Mouse (Mus musculus) kidney, embryonic 16.5 days (tissue): ENCODE measurements around the gene Cntn5. TPM values are rescaled to one million over a fixed set of nuclear protein-coding genes. Genes with fewer than 3 reads are reported as not detected.
"Not testable (repeated sequence)": the region's sequence is repeated elsewhere in the genome, so short reads cannot be mapped to it uniquely, and the experiment has no call there.

ENCODE experiments used
- ATAC-seq: fragments of 200-750 bp; cut with Nextera tagmentation; 2 replicates; pipeline ENCODE4 v1.8.0; 2017; ENCODE audit warnings: moderate TSS enrichment; ENCODE audit not compliant: low FRiP score, low TSS enrichment
- H3K27ac ChIP-seq: fragments of 300-500 bp; sonication (generic); 2 replicates; pipeline ENCODE4 v1.5.1; 2014; ENCODE audit warnings: low read length
- H3K27me3 ChIP-seq: fragments of 300-500 bp; sonication (generic); 2 replicates; pipeline ENCODE4 v1.6.1; 2014; ENCODE audit warnings: low read length, control low read depth, mixed read lengths; ENCODE audit not compliant: insufficient read depth
- H3K36me3 ChIP-seq: fragments of 300-500 bp; sonication (generic); 2 replicates; pipeline ENCODE4 v1.6.1; 2014; ENCODE audit warnings: low read length, control low read depth, mixed read lengths; ENCODE audit not compliant: insufficient read depth
- H3K4me1 ChIP-seq: fragments of 300-500 bp; sonication (generic); 2 replicates; pipeline ENCODE4 v1.6.1; 2014; ENCODE audit warnings: low read length, control low read depth, mixed read lengths; ENCODE audit not compliant: insufficient read depth
- H3K4me2 ChIP-seq: fragments of 300-500 bp; sonication (generic); replicated peaks from 2 replicates; pipeline ENCODE4 v1.6.1; 2014; ENCODE audit warnings: low read depth, low read length
- H3K4me3 ChIP-seq: fragments of 300-500 bp; sonication (generic); 2 replicates; pipeline ENCODE4 v1.5.1; 2014; ENCODE audit warnings: mild to moderate bottlenecking, low read length
- H3K9ac ChIP-seq: fragments of 300-500 bp; sonication (generic); replicated peaks from 2 replicates; pipeline ENCODE4 v1.6.1; 2014; ENCODE audit warnings: low read length
- H3K9me3 ChIP-seq: fragments of 300-500 bp; sonication (generic); 2 replicates; pipeline ENCODE4 v1.6.1; 2016; ENCODE audit warnings: low read length, control low read depth
- WGBS: fragments of 180-500 bp; shearing (Covaris S2); extraction: QIAGEN DNeasy Blood & Tissue Kit; methylation state at CpG from one replicate; pipeline ENCODE4 v1.1.7; 2014; 5-methylcytosine and 5-hydroxymethylcytosine counted together
- polyA plus RNA-seq: library from polyadenylated mRNA; unstranded; fragments of >200 nt; fragmentation: Nextera tagmentation; extraction: Ambion mirVana; gene quantifications from 2 replicates; pipeline ENCODE4 v1.2.1, GENCODE M21; 2015

Gene Cntn5
- polyA plus RNA-seq, 1 experiment from 2014 or later = 0.31 TPM

DNA sequence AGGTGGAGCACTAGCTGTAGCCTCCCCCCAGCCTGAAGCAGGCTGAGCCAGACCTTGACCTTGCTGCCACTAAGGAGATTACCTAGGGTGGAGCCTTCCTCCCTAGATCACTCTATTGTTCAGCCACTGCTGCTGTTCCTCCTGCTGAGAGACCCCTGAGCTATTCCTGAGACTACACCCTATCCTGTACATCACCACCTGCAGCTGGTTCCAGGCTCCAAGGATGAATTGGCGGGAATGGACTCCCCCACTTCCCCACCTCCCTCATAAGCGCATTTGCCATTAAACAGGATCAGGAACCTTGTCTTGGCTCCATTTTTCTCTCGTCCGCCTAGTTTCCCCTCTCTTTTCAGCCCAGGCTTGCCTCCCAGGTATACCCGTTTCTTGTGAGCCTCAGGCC is 363.7 kb downstream of the Cntn5 start:
- H3K9ac ChIP-seq, H3K27ac ChIP-seq, H3K4me3 ChIP-seq, ATAC-seq, H3K9me3 ChIP-seq, H3K4me1 ChIP-seq, H3K36me3 ChIP-seq, H3K27me3 ChIP-seq, H3K4me2 ChIP-seq: not testable (repeated sequence)
- 65% methylated on average over 5 of the region's 5 CpGs for WGBS

DNA sequence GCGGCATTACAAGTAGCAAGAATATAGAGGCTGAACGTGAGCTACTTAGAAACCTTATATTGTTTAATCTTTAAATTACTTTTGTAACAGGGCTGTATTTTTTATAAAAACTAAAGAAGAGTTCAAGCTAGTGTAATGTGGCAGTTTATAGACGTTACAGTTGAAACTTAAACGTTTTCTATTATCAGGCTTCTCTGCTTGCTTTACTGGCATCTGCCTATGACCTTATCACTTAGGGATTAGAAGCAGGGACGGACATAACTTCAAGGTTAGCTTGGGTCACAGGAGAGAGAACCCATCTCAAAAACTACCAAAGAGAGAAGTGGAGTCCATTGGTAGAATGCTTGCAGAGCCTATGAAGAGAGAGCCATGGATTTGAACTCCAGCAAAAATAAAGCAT is 372.3 kb downstream of the Cntn5 start:
- no peak overlapping the region for H3K9ac ChIP-seq
- H3K4me3 ChIP-seq = no peak overlapping the region
- no peak overlapping the region for H3K4me2 ChIP-seq
- H3K27ac ChIP-seq = no peak overlapping the region
- WGBS = 64% methylated on average over 5 of the region's 5 CpGs
- H3K9me3 ChIP-seq = no peaks in the 10 kb centered on the region
- no peaks in the 10 kb centered on the region for H3K36me3 ChIP-seq
- ATAC-seq = no peak
- no peaks in the 10 kb centered on the region for H3K4me1 ChIP-seq
- no peaks in the 10 kb centered on the region for H3K27me3 ChIP-seq

DNA sequence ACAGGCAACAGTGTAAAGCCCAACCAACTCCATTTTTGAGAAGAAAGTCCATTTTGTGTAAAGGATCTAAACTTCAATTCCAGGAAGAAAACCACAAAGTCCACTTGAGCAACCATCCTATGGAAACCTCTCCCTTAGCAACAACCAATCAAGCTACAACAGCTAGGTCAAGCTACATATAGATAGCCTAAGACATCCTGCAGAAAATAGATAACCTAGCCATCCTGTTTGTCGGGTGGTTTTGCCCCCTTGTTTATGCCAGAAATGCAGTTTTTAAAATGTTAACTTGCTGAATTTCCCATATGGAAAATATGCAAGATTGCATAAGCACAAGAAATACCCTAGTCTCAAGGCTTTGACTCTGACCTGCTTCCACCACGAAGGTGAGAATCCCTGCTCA is 373.5 kb downstream of the Cntn5 start:
- no peak overlapping the region for H3K4me3 ChIP-seq
- no peaks in the 10 kb centered on the region for H3K27me3 ChIP-seq
- no peak overlapping the region for H3K4me2 ChIP-seq
- no peak overlapping the region for H3K9ac ChIP-seq
- no peaks in the 10 kb centered on the region for H3K36me3 ChIP-seq
- H3K9me3 ChIP-seq = no peaks in the 10 kb centered on the region
- no peak overlapping the region for H3K27ac ChIP-seq
- H3K4me1 ChIP-seq = no peaks in the 10 kb centered on the region
- no peak for ATAC-seq
- WGBS = 84% methylated on average over 2 of the region's 2 CpGs

GRCm38 (mm10) chr9:10529528-10529927 is 375.0 kb downstream of the Cntn5 start:
- no peaks in the 10 kb centered on the region for H3K4me1 ChIP-seq
- H3K36me3 ChIP-seq = no peaks in the 10 kb centered on the region
- H3K27me3 ChIP-seq = no peaks in the 10 kb centered on the region
- no peak overlapping the region for H3K27ac ChIP-seq
- no peak overlapping the region for H3K4me3 ChIP-seq
- H3K9me3 ChIP-seq = no peaks in the 10 kb centered on the region
- no peak overlapping the region for H3K9ac ChIP-seq
- no peak overlapping the region for H3K4me2 ChIP-seq
- no peak for ATAC-seq
- WGBS = 82% methylated on average over 4 of the region's 4 CpGs

DNA sequence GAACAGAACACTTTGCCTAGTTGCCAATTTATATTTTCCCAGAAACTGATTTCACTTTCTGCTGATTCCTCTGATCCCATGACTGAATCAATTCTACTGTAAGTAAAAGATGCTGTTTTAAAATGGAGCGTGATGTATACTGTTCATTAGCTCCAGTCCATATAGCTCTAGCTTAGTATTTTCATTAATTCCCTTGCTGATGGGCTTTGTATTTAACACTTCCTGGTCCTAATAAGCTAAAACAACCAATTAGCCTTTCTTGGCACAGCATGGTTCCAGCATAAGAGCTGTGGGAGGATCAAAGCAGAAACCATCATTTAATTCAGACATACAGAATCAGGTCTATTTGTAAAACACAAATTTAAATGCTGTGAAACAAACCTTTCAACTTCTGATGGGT is 375.5 kb downstream of the Cntn5 start:
- Histone ChIP-seq H3K4me3 (no peak overlapping the region), H3K36me3 (no peaks in the 10 kb centered on the region), H3K9ac (no peak overlapping the region), H3K27ac (no peak overlapping the region), H3K27me3 (no peaks in the 10 kb centered on the region), H3K4me1 (no peaks in the 10 kb centered on the region), H3K9me3 (no peaks in the 10 kb centered on the region), H3K4me2 (no peak overlapping the region)
- WGBS = 84% methylated on average over 1 of the region's 1 CpGs
- no peak for ATAC-seq

DNA sequence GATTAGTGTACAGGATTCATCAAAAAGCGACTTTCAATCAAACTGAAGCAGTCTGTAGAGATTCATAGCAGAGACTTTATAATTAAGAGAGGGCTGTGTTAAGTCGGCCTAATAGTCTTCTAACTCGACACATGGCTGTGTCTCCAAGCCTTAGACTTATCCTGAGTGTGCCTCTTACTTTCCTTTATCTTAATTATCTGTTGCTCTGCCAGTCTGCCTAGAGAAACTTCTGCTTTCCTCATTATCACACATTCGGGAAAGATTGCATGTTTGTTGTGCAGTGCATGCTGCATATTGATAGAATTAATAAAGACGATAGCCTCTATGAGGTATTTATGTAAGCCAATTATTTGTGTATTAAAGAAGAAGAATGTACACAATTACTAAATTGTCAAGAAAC is 375.9 kb downstream of the Cntn5 start:
- WGBS = 85% methylated on average over 5 of the region's 5 CpGs
- no peaks in the 10 kb centered on the region for H3K27me3 ChIP-seq
- H3K9ac ChIP-seq = no peak overlapping the region
- no peaks in the 10 kb centered on the region for H3K4me1 ChIP-seq
- no peak for ATAC-seq
- no peak overlapping the region for H3K4me3 ChIP-seq
- H3K9me3 ChIP-seq = no peaks in the 10 kb centered on the region
- H3K27ac ChIP-seq = no peak overlapping the region
- no peaks in the 10 kb centered on the region for H3K36me3 ChIP-seq
- no peak overlapping the region for H3K4me2 ChIP-seq

DNA sequence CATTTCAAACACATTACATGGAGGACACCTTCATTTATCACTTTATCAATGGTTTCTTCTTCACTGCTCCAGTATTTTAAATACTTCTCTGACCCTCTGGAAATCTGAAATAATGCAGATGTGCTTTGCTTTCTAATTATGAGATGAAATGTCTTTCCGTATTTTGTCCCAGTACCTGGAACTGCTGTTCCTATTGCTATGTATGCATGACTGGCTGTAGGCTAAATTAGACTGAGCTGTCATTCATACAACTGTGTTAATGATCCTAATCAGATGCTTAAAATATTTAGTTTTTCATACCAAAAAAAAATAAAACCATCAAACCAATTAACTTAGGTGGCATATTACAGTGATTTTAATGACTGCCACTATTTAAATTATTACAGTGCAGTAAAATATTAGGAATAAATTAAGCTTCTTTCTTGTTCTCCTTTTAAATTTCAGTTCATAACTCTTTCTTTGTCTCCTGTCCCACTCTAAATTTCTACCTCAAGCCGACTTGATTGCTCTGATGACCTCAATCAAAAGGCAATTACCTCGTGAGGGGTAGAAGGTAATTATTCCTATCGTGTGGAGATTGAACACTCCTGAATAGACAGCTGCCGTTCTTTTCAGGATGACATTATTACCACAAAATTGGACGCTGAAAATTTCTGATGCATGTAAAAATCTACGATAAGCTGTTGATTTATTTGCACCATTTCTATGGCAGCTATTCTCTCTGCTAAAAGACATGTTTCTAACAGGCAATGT is 378.5 kb downstream of the Cntn5 start:
- Histone ChIP-seq H3K4me3 (no peak overlapping the region), H3K4me2 (no peak overlapping the region), H3K9ac (no peak overlapping the region), H3K9me3 (no peaks in the 10 kb centered on the region), H3K27ac (no peak overlapping the region), H3K36me3 (no peaks in the 10 kb centered on the region), H3K4me1 (no peaks in the 10 kb centered on the region), H3K27me3 (no peaks in the 10 kb centered on the region)
- WGBS = 60% methylated on average over 7 of the region's 7 CpGs
- ATAC-seq = no peak

GRCm38 (mm10) chr9:10522604-10523003 is 382.0 kb downstream of the Cntn5 start:
- H3K9me3 ChIP-seq = no peaks in the 10 kb centered on the region
- no peaks in the 10 kb centered on the region for H3K27me3 ChIP-seq
- WGBS = 65% methylated on average over 4 of the region's 4 CpGs
- H3K27ac ChIP-seq = no peak overlapping the region
- H3K4me1 ChIP-seq = no peaks in the 10 kb centered on the region
- no peak overlapping the region for H3K4me2 ChIP-seq
- H3K9ac ChIP-seq = no peak overlapping the region
- no peak for ATAC-seq
- no peak overlapping the region for H3K4me3 ChIP-seq
- no peaks in the 10 kb centered on the region for H3K36me3 ChIP-seq

DNA sequence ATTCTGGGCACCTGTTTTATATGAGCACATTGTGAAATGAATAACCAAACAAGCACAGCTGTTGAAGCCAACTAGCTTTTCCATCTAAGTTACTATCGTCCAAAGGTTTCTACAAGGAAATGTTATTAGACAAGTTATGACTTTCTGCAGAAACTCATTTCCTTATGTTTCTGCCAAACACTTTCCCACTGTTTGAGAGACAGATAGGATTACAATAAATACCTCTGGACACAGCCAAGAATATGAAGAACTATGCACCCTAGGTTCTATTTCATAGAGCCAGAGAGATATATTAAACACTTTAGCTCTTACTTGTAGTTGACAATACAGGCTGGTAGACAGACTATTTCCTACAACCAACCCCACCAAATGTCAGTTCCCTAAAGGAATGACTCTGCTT is 383.5 kb downstream of the Cntn5 start:
- H3K9me3 ChIP-seq = no peaks in the 10 kb centered on the region
- ATAC-seq = no peak

GRCm38 (mm10) chr9:10492243-10492642 is 412.3 kb downstream of the Cntn5 start:
- no peaks in the 10 kb centered on the region for H3K4me1 ChIP-seq
- no peaks in the 10 kb centered on the region for H3K36me3 ChIP-seq
- no peaks in the 10 kb centered on the region for H3K9me3 ChIP-seq
- ATAC-seq = no peak
- H3K4me2 ChIP-seq = no peak overlapping the region
- H3K27me3 ChIP-seq = no peaks in the 10 kb centered on the region
- H3K9ac ChIP-seq = no peak overlapping the region
- no peak overlapping the region for H3K4me3 ChIP-seq
- no peak overlapping the region for H3K27ac ChIP-seq

More for the DNA sequence above, 383.5 kb downstream of the Cntn5 start:
- WGBS = 61% methylated on average over 1 of the region's 1 CpGs
- Histone ChIP-seq H3K36me3 (no peaks in the 10 kb centered on the region), H3K27me3 (no peaks in the 10 kb centered on the region), H3K4me1 (no peaks in the 10 kb centered on the region), H3K4me3 (no peak overlapping the region), H3K27ac (no peak overlapping the region), H3K9ac (no peak overlapping the region), H3K4me2 (no peak overlapping the region)
